Mouse (Mus musculus) embryonic fibroblast, embryonic 13.5 days (primary cell): ENCODE data around the gene Prdx6b.

Source experiments
- CTCF ChIP-seq: IDR thresholded peaks from 2 replicates; pipeline ENCODE4 v1.5.1; 2011; ENCODE audit warnings: mild to moderate bottlenecking, control low read depth, low read length, moderate library complexity, borderline replicate concordance; ENCODE audit not compliant: insufficient read depth
- POLR2A ChIP-seq: IDR thresholded peaks from 2 replicates; pipeline ENCODE4 v1.6.1; 2011; ENCODE audit warnings: low read depth, mild to moderate bottlenecking, control low read depth, low read length, moderate library complexity

- TF ChIP-seq CTCF (no peak), POLR2A (no peak)
Measured at GRCm38 (mm10) chr2:80298334-80298733, 6.1 kb downstream of the Prdx6b start.
